Mouse (Mus musculus) ovary, adult 18-20 months (tissue): ENCODE measurements at regions not wholly inside any gene's neighbourhood (a gene's known extent, or its start where the extent isn't known, plus 50 kb on each side); places are given as distances from the start of the nearest gene placed in this dataset.
A peak's percentile ranks its signal among the peaks of the same experiment; 100 is the strongest.

Experiments
- DNase-seq: peaks from one replicate; pipeline ENCODE4 v3.0.0; 2022; ENCODE audit warnings: low spot score, mixed read lengths

DNA sequence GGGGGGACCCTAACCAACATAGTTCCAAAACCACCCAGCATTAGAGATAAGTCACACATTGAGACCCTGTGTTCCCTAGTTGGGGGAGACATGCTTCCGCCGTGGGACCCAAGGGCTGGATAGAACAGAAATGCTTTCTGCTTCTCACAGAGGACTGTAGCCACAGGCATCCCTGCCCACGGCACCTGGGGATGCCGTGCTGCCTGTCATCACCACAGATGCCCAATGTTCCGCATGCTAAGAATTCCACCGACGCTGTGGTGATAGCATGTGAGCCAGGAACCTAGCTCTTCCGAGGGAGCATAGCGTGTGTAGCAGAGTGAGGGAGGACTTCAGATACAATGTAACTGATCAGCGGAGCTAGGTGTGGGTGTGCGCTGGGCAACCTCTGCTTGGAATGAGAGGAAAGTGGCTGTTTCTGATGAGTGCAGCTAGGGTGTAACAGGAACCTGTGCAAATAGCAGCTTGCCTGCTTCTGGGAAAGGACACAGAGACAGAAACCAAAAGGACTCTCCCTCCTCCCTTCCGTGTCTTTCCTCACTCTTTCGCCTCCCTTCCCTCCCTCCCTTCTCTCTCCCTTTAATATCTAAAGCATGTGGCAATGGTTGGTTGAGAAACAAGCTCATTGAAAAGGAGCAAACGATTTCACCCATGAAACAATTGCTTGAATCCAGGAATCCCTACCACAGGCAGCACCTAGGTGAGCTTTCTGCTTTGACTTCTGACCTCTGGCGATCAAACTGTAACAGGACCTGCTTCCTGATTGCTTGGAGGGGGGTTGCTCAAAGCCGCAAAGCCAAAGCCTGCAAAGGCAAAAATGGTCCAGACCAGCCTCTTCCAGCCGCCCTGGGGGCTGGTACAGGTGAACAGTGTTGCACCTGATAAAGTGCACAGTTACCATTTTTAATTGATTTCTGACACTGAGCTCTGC is 102.3 kb downstream of the Gm26897 start:
- DNase-seq: no peak

DNA sequence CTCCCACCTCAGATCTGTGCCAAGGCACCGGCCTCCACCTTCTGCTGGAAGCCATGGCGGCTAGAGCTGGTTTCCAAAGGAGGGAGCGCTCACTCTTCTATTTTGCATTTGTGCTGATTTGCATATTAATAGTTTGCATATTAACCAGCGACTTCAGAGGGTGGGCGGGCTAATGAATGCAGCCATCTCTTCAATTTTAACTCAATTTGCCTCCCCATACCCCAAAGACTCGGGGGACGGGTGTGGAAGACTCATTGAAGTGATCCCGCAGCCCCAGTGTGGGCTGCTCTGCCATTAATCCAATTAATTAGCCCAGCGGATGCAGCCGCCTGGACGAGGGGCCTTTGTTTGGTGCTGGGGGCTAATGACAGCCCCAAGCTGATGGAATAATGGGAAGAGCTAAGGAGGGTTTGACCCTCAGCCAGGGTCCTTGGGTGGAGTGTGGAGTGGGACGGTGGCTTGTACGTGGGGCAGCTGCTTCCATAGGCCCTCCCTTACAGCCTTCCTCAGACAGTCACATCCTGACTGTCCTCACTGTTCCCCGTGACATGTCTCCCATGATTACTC is 103.0 kb downstream of the Gm26897 start:
- no peak for DNase-seq

DNA sequence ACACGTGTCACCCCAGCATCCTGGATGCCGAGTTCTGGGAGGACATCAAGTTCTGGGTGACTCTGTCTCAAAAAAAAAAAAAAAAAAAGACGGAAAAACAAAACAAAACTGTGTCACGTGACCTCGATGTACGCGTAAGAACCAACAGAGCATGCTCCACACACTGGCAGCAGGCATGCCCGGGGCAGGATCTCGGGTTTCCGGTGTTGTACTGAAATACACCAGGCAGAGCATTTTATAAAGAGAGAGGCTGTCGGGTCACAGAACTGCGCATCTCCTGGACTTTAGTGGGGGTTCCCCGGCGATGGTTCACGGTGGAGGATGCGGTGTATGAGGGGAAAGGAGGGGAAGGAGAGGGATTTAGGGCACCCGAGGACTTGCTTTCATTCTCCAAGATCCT is 108.7 kb downstream of the Gm26897 start:
- no peak for DNase-seq

DNA sequence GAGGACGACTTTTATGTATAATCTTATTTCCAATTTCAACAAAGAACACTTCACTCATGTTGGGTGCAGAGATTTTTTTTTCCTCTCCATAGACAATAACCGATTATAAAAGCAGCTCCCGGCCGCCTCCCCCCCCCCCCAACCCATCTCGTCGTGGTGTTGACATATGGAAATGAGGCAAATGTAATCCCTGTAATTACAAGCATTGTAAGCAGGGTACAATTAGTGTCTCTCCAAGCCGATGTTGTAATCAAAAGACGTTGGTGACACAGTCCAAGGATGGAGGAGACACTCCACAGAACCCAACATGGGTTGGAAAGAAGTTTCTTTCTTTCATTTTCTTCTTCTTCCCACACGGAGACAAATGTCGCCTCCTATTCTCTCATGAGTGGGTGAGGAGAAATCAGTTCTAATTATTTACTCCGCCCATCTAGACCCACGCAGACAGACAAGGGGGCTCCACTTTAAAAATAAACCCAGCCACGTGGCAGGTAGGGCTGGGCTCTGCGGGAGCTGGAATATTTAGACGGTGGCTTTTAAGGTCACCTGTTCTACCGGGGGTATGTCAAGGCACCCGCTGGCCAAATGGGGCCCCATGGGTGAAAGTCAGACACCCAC is 110.0 kb downstream of the Gm26897 start:
- no peak for DNase-seq

DNA sequence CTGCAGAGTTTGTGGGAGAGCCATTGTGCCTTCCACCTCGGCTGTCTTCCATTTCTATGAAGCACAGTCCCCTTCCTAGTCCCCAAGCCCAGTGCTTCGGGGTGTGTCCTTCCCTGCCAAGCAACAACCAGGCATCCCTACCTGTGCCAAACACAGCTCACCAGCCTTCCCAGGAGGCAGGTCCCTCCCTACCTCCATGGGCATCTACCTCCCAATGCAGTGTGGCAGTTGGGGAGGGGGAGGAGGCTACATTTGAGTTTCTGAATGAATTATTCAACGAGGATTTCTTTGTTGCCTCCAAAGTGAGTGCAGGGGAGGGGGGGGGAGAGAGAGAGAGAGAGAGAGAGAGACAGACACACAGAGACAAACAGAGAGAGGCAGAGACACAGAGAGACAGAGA is 110.8 kb downstream of the Gm26897 start:
- no peak for DNase-seq

DNA sequence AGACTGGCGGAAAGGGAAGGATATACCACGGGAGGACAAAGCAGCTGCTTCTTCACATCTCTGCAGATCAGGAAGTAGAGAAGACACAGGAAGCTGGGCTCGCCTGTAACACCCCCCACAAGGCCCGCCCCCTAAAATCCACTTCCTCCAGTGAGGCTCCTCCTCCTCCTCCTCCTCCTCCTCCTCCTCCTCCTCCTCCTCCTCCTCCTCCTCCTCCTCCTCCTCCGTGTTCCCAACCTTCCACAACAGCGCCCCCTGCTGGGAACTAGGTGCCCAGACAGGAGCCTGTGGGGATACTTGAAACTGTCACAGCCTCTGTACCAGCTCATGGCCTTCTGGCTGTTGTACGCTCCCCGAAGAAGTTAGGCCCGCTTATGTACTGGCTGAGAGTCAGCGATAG is 115.2 kb downstream of the Gm26897 start:
- DNase-seq: no peak

DNA sequence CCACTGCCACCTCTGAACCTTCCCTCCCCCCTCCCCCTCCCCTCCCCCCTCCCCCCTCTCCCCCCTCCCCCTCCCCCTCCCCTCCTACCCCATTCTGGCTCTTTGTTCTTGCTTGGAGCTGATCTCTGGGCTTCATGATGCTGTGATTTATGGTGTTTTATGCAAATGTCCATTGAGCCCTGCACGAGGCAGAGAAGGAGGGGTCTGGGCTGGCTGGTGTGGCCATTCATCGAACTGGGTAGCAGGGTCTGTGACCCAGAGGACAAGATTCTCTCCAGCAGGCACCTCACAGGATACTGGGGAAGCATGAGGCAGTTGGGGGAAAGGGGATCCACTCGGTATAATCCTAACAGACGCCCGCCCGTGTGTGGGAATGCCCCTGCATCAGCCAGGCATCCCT is 119.0 kb downstream of the Gm26897 start:
- no peak for DNase-seq

DNA sequence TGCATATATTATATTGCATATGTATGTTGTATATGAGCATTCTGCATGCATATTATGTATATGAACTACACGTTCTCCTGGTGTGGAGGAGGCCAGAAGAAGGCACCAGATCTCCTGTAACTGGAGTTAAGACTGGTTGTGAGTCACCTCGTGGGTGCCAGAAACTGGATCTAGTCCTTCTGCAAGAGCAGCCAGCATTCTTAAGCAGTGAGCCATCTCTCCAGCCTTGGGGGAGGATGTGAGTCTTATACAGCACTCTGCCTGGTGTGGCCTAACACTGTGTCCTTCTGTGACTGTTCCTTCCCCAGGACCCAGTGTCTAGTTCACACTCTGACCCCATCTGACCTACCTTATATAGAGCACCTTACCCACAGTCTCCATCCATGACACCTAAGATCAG is 121.6 kb downstream of the Gm26897 start:
- DNase-seq: no peak

DNA sequence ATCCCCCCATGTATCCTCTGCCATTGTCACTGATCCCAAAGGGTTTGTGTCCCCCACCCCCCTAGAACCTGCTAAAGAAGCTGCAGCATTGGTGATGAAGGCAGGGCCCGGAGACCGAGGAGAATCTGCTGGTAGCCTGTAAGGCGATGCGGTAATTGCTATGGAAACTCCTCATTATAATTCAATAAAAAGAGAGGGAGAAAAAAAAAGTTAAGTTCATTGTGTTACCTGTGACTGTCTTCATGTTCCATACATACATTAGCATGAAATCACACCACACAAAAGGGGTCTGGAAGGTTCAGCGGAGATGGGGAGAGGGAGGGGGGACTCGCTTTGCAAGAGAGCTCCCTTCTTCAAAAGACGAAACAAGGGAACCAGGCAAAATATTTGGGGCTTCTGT is 123.5 kb downstream of the Gm26897 start:
- DNase-seq: no peak

DNA sequence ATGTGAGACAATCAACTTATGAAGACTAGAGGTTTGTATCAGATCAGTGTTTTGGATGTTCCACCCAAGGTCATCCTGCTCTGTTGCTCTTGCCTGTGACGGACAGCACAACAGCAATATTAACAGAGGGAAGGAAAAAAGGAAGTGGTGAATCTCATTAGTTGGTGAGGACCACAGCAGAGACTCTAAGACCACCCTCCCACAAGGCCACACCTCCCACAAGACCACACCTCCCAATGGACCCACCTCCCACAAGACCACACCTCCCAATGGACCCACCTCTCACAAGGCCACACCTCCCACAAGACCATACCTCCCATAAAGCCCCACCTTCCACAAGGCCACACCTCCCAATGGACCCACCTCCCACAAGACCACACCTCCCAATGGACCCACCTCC is 126.7 kb downstream of the Gm26897 start:
- no peak for DNase-seq

DNA sequence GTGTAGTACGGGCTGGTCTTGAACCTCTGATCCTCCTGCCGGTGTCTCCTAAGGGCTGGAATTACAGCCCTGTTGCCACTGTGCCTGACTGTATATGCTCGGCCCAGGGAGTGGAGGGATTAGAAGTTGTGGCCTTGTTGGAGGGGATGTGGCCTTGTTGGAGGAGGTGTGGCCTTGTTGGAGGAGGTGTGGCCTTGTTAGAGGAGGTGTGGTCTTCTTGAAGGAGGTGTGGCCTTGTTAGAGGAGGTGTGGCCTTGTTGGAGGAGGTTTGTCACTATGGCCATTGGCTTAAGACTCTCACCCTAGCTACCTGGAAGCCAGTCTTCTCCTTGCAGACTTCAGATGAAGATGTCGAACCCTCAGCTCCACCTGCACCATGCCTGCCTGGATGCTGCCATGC is 128.6 kb downstream of the Gm26897 start:
- no peak for DNase-seq

DNA sequence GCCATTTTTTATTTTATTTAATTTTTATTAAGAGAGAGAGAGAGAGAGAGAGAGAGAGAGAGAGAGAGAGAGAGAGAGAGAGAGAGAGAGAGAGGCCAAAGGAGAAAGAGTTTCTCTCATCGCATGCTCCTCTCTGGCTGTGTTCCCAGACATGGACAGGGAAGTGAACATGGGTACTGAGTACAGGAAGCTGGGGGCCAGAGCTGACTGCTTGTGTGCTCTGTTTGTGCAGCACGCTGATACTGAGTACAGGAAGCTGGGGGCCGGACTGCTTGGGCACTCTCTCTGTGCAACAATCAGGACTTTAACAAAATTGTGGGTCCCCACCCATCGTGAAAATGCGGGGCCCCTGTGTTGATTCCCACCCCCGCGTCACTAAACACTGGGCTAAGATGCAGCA is 130.2 kb downstream of the Gm26897 start:
- DNase-seq: no peak

DNA sequence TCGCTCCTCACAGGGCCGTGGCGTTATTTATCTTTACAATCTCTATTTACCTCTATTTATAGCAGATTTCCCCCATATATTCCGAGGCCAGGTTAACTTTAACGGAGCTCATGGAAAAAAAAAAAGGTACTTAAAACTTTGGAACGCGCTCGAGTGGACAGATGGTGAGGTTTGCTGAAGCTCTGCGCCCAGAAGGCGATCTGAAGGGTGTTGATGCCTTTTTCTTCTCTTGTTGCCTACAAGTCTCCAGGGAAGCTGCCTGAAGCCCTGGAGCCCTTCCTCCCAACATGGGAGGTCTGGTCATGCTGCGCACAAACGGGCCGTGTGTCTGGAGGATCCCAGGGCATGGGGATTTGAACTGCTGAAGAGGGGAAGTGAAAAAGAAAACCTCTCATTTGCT is 130.9 kb downstream of the Gm26897 start:
- DNase-seq: no peak

DNA sequence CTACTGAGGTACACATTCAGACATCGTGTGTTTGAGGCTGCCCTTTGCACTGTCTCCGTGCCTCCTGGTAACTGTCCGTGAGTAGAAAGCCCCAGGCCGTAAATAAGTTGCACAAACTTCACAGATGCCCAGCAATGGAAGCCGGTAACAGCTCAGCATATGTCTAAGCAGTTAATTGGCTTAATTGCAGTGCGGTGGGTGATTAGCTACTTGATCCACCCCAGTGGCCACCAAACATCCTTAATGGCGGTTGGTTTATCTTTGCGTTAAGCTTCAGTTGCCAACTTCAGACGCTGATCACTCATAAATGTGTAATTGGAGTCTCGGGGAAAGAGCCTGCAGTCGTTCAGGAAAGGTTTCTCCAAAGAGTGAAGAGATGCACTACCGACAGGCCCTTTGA is 135.3 kb downstream of the Gm26897 start:
- DNase-seq: no peak

DNA sequence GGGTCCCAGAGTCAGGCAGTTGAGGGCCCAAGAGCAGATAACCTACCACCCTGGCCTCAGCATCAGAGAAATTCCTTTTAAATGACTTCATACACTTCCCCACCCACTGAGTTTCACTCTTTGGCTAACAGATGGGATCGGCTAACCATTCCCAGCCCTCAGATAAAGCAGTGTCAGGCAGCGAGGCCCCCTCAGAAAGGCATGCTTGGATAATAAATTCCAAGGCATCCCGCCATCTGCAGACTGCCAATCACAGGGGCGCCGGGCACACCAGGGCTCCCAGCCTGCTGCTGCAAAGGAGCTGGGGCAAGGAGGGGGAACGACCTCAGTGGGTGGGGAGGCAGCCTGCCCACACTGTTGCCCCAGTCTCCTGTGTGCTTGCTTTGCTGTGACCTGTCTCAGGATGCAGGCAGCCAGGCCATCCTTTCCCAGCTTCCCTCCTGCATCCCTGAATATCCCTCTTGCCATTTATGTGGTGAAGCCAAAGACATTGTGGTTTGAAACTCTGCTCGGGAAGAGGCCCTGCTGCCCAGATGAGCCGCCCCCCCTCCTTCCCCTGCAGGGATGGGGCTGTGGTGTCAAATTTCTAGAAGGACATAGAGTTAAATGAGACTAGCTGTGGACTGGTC is 143.6 kb downstream of the Gm26897 start:
- DNase-seq: no peak

DNA sequence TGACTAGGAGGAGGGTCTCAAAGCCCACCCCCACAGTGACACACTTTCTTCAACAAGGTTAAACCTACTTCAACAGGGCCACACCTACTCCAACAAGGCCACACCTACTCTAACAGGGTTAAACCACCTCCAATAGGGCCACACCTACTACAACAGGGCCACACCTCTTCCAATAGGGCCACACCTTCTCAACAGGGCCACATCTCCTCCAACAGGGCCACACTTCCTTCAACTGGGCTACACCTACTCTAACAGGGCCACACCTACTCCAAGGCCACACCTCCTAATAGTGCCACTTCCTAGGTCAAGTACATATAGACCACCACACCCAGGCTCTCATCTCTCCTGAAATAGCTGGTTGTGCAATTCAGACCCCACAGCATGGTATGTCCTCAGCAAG is 145.3 kb downstream of the Gm26897 start:
- no peak for DNase-seq

DNA sequence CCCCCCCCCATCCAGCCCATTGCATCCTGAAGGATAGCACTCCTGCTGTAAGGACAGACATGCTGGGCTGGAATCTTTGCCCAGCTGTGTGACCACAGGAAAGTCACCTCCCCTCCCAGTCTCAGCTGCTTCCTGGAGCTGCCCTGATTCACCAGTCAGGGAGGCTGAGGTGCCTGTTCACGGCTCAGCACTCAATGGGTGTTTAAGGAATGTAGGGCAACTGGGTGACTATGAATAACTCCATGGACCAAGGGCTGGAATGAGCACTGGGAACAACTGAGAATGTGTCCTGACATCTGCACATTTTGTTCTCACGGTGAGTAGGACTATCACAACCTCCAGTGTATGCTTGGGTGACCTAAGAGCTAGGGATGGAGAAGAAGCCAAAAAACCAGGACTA is 146.5 kb downstream of the Gm26897 start:
- DNase-seq: no peak

DNA sequence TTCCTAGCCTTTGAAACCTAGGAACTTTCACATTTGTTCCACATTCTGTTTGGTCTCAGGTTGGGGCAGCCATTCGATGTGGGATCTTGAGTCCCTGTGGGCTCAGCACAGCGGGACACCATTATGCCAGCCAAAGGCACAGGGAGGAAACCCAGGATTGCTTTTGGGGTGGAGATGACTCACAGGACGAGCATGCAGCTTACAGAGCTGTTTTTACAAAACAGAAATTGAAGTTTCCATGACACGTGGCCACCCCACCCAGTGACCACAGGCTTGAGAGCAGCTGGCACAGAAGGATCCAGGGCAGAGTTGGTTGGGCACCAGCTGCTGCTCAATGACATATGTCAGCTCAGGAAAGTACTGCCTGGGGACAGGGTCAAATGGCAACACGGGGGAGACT is 147.8 kb downstream of the Gm26897 start:
- no peak for DNase-seq

DNA sequence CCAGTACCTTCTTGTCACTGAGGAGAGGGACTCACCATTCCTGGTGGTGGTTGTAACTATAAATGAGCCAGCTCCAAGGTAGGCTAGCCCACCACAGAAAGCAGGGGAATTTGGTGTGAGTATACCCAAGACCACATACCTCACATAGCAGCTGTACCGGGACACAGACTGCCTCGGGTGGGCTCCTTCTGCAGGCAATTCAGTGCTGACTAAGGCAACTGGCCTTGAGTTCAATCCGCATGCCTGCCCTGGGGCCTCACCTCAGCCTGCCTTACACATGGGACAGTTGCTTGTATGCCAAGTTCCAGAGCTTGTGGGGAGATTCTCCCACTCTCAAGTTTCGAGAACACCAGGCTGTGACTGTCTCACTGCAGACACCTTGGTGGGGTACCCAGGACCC is 153.6 kb downstream of the Gm26897 start:
- DNase-seq: no peak

DNA sequence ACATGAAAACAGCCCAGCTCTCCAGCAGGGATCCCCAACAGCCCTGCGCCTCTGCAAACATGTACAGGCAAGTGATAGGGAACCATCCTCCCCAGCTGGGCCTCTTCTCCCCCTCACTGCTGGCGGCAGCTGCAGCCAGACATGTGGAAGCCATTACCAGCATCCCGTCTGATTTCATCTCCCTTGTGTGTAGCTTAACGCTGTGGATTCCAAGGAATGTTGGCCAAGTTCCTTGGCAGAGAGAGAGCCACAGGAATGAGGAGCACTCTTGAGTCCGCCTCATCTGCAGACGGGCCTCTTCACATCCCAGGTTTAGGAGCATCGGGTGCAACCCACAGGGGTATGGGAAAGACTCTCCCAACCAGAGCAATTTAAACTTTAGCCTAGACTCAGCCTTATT is 157.1 kb downstream of the Gm26897 start:
- peak; percentile 62 for DNase-seq

DNA sequence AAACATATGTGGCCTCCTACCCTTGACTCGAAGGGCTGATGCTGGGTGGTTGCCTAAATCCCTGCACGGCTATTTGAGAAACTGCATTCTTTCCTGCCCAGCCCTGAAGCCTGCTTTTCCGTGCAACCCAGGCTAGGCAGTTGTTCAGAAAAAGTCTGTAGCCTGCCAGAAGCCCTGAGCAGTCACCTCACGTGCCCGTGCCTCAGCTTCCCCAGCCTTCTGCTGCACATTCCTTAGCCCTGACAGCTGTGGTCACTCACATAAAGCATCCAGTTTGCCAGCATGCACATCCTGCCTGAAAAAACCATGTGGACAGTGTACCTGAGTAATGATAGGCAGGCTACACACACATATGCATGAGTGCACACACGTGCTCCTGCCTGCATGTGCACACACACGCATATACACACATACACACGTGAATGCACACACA is 157.6 kb downstream of the Gm26897 start:
- peak; percentile 3 for DNase-seq

DNA sequence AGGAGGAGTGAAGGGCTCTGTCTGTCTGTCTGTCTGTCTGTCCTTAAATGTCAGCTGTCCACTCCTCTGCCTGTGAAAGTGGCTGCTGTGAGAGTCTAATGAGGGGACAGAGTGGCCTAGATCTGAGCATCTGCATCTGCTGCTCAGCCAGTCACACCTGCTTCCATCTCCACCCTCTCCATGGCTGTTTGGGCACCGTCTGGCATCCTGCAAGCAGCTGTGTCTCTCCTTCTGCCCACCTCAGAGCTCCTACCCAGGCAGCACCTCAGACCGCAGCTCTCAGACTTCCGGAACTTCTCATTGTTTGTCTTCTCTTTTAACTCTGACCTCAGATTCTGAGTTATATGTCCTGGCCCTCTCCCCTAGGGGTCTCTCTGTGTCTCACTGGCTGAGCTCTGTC is 159.2 kb downstream of the Gm26897 start:
- no peak for DNase-seq

DNA sequence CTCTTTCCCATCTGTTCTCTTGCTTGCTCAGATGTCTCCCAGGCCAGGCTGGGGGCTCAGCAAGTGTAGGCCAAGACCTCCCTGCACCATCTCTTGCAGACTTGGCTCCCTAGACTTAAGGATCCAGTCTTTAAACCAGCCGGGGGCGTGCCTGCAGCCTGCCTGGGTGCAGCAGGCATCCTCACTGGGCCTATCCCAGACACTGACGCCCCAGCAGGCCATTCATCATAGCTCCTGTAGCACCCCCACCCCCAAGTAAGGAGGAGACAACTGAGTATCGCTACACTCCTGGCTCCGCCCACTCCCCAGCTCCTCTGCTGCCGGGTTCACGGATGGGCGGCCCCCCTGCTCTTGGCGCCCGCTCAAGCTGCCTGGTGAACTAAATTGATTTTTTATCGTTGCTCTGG is 160.2 kb downstream of the Gm26897 start:
- DNase-seq: peak; percentile 37
